Mouse (Mus musculus) forebrain, embryonic 16.5 days (tissue): ENCODE results near the gene Olfr76. TPM values are rescaled to one million over a fixed set of nuclear protein-coding genes. Genes with fewer than 3 reads are reported as not detected.
"Not testable (repeated sequence)": the region's sequence is repeated elsewhere in the genome, so short reads cannot be mapped to it uniquely, and the experiment has no call there.

Experiments
- ATAC-seq: fragments of 200-750 bp; cut with Nextera tagmentation; 2 replicates; pipeline ENCODE4 v1.8.0; 2017; ENCODE audit warnings: mild to moderate bottlenecking, moderate library complexity
- H3K27ac ChIP-seq: fragments of 300-500 bp; sonication (generic); 2 replicates; pipeline ENCODE4 v1.5.1; 2014; ENCODE audit warnings: low read length, control low read depth
- H3K27me3 ChIP-seq: fragments of 300-500 bp; sonication (generic); replicated peaks from 2 replicates; pipeline ENCODE4 v1.6.1; 2014; ENCODE audit warnings: low read length; ENCODE audit not compliant: control insufficient read depth, insufficient read depth
- H3K36me3 ChIP-seq: fragments of 300-500 bp; sonication (generic); 2 replicates; pipeline ENCODE4 v1.6.1; 2014; ENCODE audit not compliant: control insufficient read depth, insufficient read depth
- H3K4me1 ChIP-seq: fragments of 300-500 bp; sonication (generic); replicated peaks from 2 replicates; pipeline ENCODE4 v1.6.1; 2014; ENCODE audit warnings: low read length; ENCODE audit not compliant: control insufficient read depth, insufficient read depth
- H3K4me2 ChIP-seq: fragments of 300-500 bp; sonication (generic); 2 replicates; pipeline ENCODE4 v1.6.1; 2014; ENCODE audit warnings: mild to moderate bottlenecking, low read length, control low read depth
- H3K4me3 ChIP-seq: fragments of 300-500 bp; sonication (generic); replicated peaks from 2 replicates; pipeline ENCODE4 v1.5.1; 2014; ENCODE audit warnings: mild to moderate bottlenecking, low read length, control low read depth
- H3K9ac ChIP-seq: fragments of 300-500 bp; sonication (generic); replicated peaks from 2 replicates; pipeline ENCODE4 v1.6.1; 2014; ENCODE audit warnings: low read depth, low read length, control low read depth
- H3K9me3 ChIP-seq: fragments of 300-500 bp; sonication (generic); 2 replicates; pipeline ENCODE4 v1.6.1; 2016; ENCODE audit warnings: low read length; ENCODE audit not compliant: control insufficient read depth
- WGBS: fragments of 180-500 bp; shearing (Covaris S2); extraction: QIAGEN DNeasy Blood & Tissue Kit; methylation state at CpG from one replicate; pipeline ENCODE4 v1.1.7; 2014; 5-methylcytosine and 5-hydroxymethylcytosine counted together
- polyA plus RNA-seq: library from polyadenylated mRNA; unstranded; fragments of >200 nt; fragmentation: Nextera tagmentation; extraction: Ambion mirVana; gene quantifications from 2 replicates; pipeline ENCODE4 v1.2.1, GENCODE M21; 2015

The Olfr76 gene
- not detected in 2 replicates for polyA plus RNA-seq

DNA sequence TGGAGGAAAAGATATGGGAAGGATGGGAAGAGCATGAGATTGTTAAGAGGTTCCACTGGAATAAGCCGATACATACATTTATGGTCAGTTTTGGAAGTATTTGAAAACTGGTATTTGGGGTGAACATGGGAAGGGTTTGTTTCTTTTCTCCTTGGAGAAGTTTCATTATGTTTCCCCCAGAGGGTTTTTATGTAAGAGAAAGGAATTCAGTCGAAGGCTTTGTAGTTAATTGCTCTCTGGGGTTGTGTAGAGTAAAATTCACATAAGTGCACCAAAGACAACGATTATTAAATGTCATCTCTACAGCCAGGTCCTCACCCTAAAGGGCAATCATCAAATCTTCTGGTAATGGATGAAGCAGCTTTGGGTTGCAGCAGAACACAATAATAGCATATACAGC lies at the start of gene Olfr76:
Olfr76 (minus strand) TSS at position 101 of the 400 bp plus-strand sequence.
- Histone ChIP-seq H3K27me3 (no peaks in the 10 kb centered on the region), H3K9me3 (no peaks in the 10 kb centered on the region), H3K9ac (no peak within 1 kb of the TSS), H3K4me2 (no peak within 1 kb of the TSS), H3K36me3 (no peaks in the 10 kb centered on the region), H3K27ac (no peak within 1 kb of the TSS), H3K4me1 (no peaks in the 10 kb centered on the region), H3K4me3 (no peak within 1 kb of the TSS)
- no peak for ATAC-seq
- 77% methylated on average over 3 of the region's 3 CpGs for WGBS

DNA sequence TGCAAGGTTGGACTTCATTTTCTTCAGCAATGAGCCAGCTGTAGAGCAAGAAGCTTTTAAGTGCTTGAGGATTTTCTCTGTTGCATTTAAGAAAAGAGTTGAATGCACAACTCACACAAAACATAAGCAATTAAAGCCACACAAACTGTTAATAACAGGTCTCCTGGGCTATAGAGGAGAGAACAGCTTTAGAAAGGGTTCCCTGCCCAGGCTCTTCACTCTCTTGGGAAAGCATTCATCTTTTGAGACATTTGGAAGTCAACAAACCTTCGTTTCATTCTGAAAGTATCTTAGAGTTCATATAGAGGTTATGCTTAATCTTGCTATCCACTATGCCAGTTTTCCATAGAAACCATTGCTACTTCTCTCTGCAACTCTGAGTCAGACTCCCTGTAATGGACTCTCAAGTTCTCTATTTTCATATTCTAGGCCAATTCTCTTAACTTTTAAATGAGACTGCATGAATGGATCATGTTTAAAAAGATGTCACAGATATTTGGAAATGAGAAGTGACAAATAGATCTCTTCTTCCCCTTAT lies 47.1 kb upstream of the Olfr76 start, which contains the start of gene Olfr1555-ps1:
Olfr1555-ps1 (minus strand) TSS at position 51 of the 538 bp plus-strand sequence.
- H3K27ac ChIP-seq, H3K9me3 ChIP-seq, H3K9ac ChIP-seq, ATAC-seq, H3K36me3 ChIP-seq, H3K4me2 ChIP-seq, H3K27me3 ChIP-seq, H3K4me1 ChIP-seq, H3K4me3 ChIP-seq: not testable (repeated sequence)
- 26% methylated on average over 1 of the region's 1 CpGs for WGBS

GRCm38 (mm10) chr19:12145452-12145851 lies 22.4 kb upstream of the Olfr76 start:
- Histone ChIP-seq H3K9ac (no peak overlapping the region), H3K9me3 (no peaks in the 10 kb centered on the region), H3K4me3 (no peak overlapping the region), H3K36me3 (no peaks in the 10 kb centered on the region), H3K4me1 (0 out of 2 replicates have a peak, but pooled peaks cover 2% of the 10 kb centered on the region), H3K4me2 (no peak overlapping the region), H3K27me3 (no peaks in the 10 kb centered on the region), H3K27ac (no peak overlapping the region)
- WGBS, result 85% methylated on average over 3 of the region's 3 CpGs
- ATAC-seq, result 0 out of 2 replicates have a peak, but pooled peaks have one; percentile 49

DNA sequence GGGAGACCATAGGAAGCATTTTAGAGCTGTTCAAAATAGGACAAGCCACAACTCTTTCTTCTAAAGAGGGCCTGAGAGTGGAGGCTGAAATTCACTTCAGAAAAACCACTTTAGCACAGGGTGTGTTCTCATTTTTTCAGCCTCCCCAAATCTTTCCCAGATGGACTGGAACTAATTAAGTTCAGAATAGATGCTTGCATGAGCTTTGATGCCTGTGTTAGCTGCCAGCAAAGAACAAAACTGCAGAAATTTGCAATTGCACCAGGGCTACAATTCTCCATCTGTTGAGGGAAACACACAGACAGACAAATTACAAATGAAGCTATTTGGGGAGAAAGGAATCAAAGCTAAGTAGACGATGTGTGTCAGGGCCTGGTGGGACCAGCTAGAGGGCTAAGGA lies 20.4 kb upstream of the Olfr76 start:
- Histone ChIP-seq H3K36me3 (no peaks in the 10 kb centered on the region), H3K4me3 (no peak overlapping the region), H3K9me3 (no peaks in the 10 kb centered on the region), H3K27me3 (no peaks in the 10 kb centered on the region), H3K9ac (no peak overlapping the region), H3K27ac (peak overlapping the region; percentile 39; the same call in 1 of the 2 replicates), H3K4me2 (no peak overlapping the region), H3K4me1 (0 out of 2 replicates have a peak, but pooled peaks cover 2% of the 10 kb centered on the region)
- 27% methylated on average over 1 of the region's 1 CpGs for WGBS
- ATAC-seq, result peak; percentile 78

- H3K27ac ChIP-seq, result no peak overlapping the region
- H3K4me3 ChIP-seq, result no peak overlapping the region
- H3K36me3 ChIP-seq, result no peaks in the 10 kb centered on the region
- H3K27me3 ChIP-seq, result no peaks in the 10 kb centered on the region
- no peak overlapping the region for H3K9ac ChIP-seq
- H3K4me2 ChIP-seq, result no peak overlapping the region
- H3K9me3 ChIP-seq, result no peaks in the 10 kb centered on the region
- H3K4me1 ChIP-seq, result no peaks in the 10 kb centered on the region
- ATAC-seq, result peak; percentile 50; the same call in 1 of the 2 replicates
- 30% methylated on average over 2 of the region's 2 CpGs for WGBS
Observed at GRCm38 (mm10) chr19:12134289-12134688, 11.3 kb upstream of the Olfr76 start.

DNA sequence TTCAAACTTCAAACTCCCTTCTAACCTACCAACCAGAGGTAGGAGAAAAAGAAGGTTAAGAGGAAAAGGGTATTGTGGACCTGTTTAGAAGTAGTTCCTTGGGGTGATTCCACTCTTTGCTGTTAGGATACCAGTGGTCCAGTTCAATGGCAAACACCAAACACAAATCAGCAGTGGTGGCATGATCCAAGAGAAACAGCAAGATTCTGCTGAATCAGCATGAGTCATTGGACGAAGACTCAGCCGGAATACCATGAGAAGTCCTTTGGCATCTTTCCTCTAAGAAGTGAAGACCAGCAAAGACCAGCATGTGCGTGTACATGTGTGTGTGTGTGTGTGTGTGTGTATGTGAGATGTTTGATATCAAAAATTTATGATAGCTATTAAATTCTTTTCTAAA lies 6.5 kb downstream of the Olfr76 start:
- 93% methylated on average over 3 of the region's 3 CpGs for WGBS
- no peaks in the 10 kb centered on the region for H3K27me3 ChIP-seq
- H3K27ac ChIP-seq, result no peak overlapping the region
- H3K9ac ChIP-seq, result no peak overlapping the region
- no peak overlapping the region for H3K4me2 ChIP-seq
- H3K4me1 ChIP-seq, result no peaks in the 10 kb centered on the region
- H3K36me3 ChIP-seq, result no peaks in the 10 kb centered on the region
- no peak overlapping the region for H3K4me3 ChIP-seq
- H3K9me3 ChIP-seq, result no peaks in the 10 kb centered on the region
- no peak for ATAC-seq

GRCm38 (mm10) chr19:12115797-12116196 lies 7.2 kb downstream of the Olfr76 start, which contains the start of gene Olfr1428:
TSS of gene Olfr1428 (minus strand) at chr19:12115897.
- no peaks in the 10 kb centered on the region for H3K36me3 ChIP-seq
- no peak within 1 kb of the TSS for H3K9ac ChIP-seq
- no peak within 1 kb of the TSS for H3K4me2 ChIP-seq
- no peak for ATAC-seq
- no peaks in the 10 kb centered on the region for H3K4me1 ChIP-seq
- H3K9me3 ChIP-seq, result no peaks in the 10 kb centered on the region
- no peaks in the 10 kb centered on the region for H3K27me3 ChIP-seq
- H3K27ac ChIP-seq, result no peak within 1 kb of the TSS
- WGBS, result 80% methylated on average over 1 of the region's 1 CpGs
- no peak within 1 kb of the TSS for H3K4me3 ChIP-seq

GRCm38 (mm10) chr19:12113807-12114206 lies 9.2 kb downstream of the Olfr76 start:
- Histone ChIP-seq H3K4me1 (no peaks in the 10 kb centered on the region), H3K9ac (no peak overlapping the region), H3K27me3 (no peaks in the 10 kb centered on the region), H3K4me2 (no peak overlapping the region), H3K27ac (no peak overlapping the region), H3K4me3 (no peak overlapping the region), H3K36me3 (no peaks in the 10 kb centered on the region), H3K9me3 (no peaks in the 10 kb centered on the region)
- 79% methylated on average over 1 of the region's 1 CpGs for WGBS
- ATAC-seq, result no peak

- Histone ChIP-seq H3K4me2 (no peak overlapping the region), H3K9ac (no peak overlapping the region), H3K27me3 (no peaks in the 10 kb centered on the region), H3K9me3 (no peaks in the 10 kb centered on the region), H3K4me3 (no peak overlapping the region), H3K36me3 (no peaks in the 10 kb centered on the region), H3K27ac (no peak overlapping the region), H3K4me1 (no peaks in the 10 kb centered on the region)
- WGBS, result 64% methylated on average over 1 of the region's 1 CpGs
- ATAC-seq, result no peak
Observed at GRCm38 (mm10) chr19:12104541-12104940, 18.5 kb downstream of the Olfr76 start.

- H3K27me3 ChIP-seq, result no peaks in the 10 kb centered on the region
- no peaks in the 10 kb centered on the region for H3K4me1 ChIP-seq
- 93% methylated on average over 2 of the region's 2 CpGs for WGBS
Observed at GRCm38 (mm10) chr19:12103234-12103633, 19.8 kb downstream of the Olfr76 start, which contains the start of gene Olfr1427. TSS of gene Olfr1427 (minus strand) at chr19:12103334.

More at GRCm38 (mm10) chr19:12103234-12103633, 19.8 kb downstream of the Olfr76 start, which contains the start of gene Olfr1427:
- Histone ChIP-seq H3K36me3 (no peaks in the 10 kb centered on the region), H3K4me3 (no peak within 1 kb of the TSS), H3K9me3 (no peaks in the 10 kb centered on the region), H3K4me2 (no peak within 1 kb of the TSS), H3K9ac (no peak within 1 kb of the TSS), H3K27ac (no peak within 1 kb of the TSS)
- no peak for ATAC-seq
